Mouse (Mus musculus) kidney, embryonic 14.5 days (tissue): ENCODE measurements at regions not wholly inside any gene's neighbourhood (a gene's known extent, or its start where the extent isn't known, plus 50 kb on each side); places are given as distances from the start of the nearest gene placed in this dataset.

Experiments
- ATAC-seq: fragments of 200-750 bp; cut with Nextera tagmentation; 2 replicates; pipeline ENCODE4 v1.8.0; 2017; ENCODE audit warnings: moderate number of reproducible peaks, mild to moderate bottlenecking, moderate TSS enrichment, moderate library complexity; ENCODE audit not compliant: low FRiP score, low TSS enrichment
- H3K27ac ChIP-seq: fragments of 300-500 bp; sonication (generic); 2 replicates; pipeline ENCODE4 v1.5.1; 2014; ENCODE audit warnings: low read depth, mild to moderate bottlenecking, low read length, moderate library complexity, mixed read lengths
- H3K27me3 ChIP-seq: fragments of 300-500 bp; sonication (generic); 2 replicates; pipeline ENCODE4 v1.6.1; 2014; ENCODE audit warnings: mild to moderate bottlenecking, low read length; ENCODE audit not compliant: control insufficient read depth, insufficient read depth
- H3K36me3 ChIP-seq: fragments of 300-500 bp; sonication (generic); 2 replicates; pipeline ENCODE4 v1.6.1; 2014; ENCODE audit warnings: low read length, mixed read lengths; ENCODE audit not compliant: control insufficient read depth, insufficient read depth
- H3K4me1 ChIP-seq: fragments of 300-500 bp; sonication (generic); 2 replicates; pipeline ENCODE4 v1.6.1; 2014; ENCODE audit warnings: low read length, mixed read lengths; ENCODE audit not compliant: control insufficient read depth, insufficient read depth
- H3K4me2 ChIP-seq: fragments of 300-500 bp; sonication (generic); replicated peaks from 2 replicates; pipeline ENCODE4 v1.6.1; 2014; ENCODE audit warnings: low read depth, mild to moderate bottlenecking, low read length
- H3K4me3 ChIP-seq: fragments of 300-500 bp; sonication (generic); 2 replicates; pipeline ENCODE4 v1.5.1; 2014; ENCODE audit warnings: mild to moderate bottlenecking, low read length
- H3K9ac ChIP-seq: fragments of 300-500 bp; sonication (generic); 2 replicates; pipeline ENCODE4 v1.6.1; 2014; ENCODE audit warnings: low read depth, mild to moderate bottlenecking, low read length, moderate library complexity
- H3K9me3 ChIP-seq: fragments of 300-500 bp; sonication (generic); 2 replicates; pipeline ENCODE4 v1.6.1; 2016; ENCODE audit warnings: low read length; ENCODE audit not compliant: control insufficient read depth
- WGBS: fragments of 180-500 bp; shearing (Covaris S2); extraction: QIAGEN DNeasy Blood & Tissue Kit; methylation state at CpG from one replicate; pipeline ENCODE4 v1.1.7; 2014; 5-methylcytosine and 5-hydroxymethylcytosine counted together

GRCm38 (mm10) chr7:68975956-68976355 lies 226.9 kb upstream of the Arrdc4 start:
- Histone ChIP-seq H3K9me3 (no peaks in the 10 kb centered on the region), H3K9ac (no peak overlapping the region), H3K27me3 (no peaks in the 10 kb centered on the region), H3K4me1 (peaks cover 10% of the 10 kb centered on the region), H3K36me3 (no peaks in the 10 kb centered on the region), H3K27ac (no peak overlapping the region; the same call in 1 of the 2 replicates), H3K4me2 (no peak overlapping the region), H3K4me3 (no peak overlapping the region)
- 31% methylated on average over 5 of the region's 5 CpGs for whole genome bisulfite sequencing
- ATAC-seq, result no peak

- H3K4me3 ChIP-seq, result no peak overlapping the region
- no peak overlapping the region for H3K9ac ChIP-seq
- H3K27me3 ChIP-seq, result no peaks in the 10 kb centered on the region
- no peaks in the 10 kb centered on the region for H3K9me3 ChIP-seq
- no peaks in the 10 kb centered on the region for H3K36me3 ChIP-seq
- H3K4me2 ChIP-seq, result no peak overlapping the region
- ATAC-seq, result no peak
- no peak overlapping the region for H3K27ac ChIP-seq
- H3K4me1 ChIP-seq, result peaks cover 9% of the 10 kb centered on the region
- WGBS, result 53% methylated on average over 2 of the region's 2 CpGs
Observed at GRCm38 (mm10) chr7:68975580-68975894, 226.5 kb upstream of the Arrdc4 start.

GRCm38 (mm10) chr7:68974761-68975579 lies 225.9 kb upstream of the Arrdc4 start:
- Histone ChIP-seq H3K9ac (no peak overlapping the region), H3K27me3 (no peaks in the 10 kb centered on the region), H3K4me2 (no peak overlapping the region), H3K4me3 (no peak overlapping the region), H3K36me3 (no peaks in the 10 kb centered on the region), H3K27ac (no peak overlapping the region), H3K4me1 (peaks cover 3% of the 10 kb centered on the region), H3K9me3 (no peaks in the 10 kb centered on the region)
- ATAC-seq, result no peak
- 68% methylated on average over 8 of the region's 8 CpGs for WGBS

DNA sequence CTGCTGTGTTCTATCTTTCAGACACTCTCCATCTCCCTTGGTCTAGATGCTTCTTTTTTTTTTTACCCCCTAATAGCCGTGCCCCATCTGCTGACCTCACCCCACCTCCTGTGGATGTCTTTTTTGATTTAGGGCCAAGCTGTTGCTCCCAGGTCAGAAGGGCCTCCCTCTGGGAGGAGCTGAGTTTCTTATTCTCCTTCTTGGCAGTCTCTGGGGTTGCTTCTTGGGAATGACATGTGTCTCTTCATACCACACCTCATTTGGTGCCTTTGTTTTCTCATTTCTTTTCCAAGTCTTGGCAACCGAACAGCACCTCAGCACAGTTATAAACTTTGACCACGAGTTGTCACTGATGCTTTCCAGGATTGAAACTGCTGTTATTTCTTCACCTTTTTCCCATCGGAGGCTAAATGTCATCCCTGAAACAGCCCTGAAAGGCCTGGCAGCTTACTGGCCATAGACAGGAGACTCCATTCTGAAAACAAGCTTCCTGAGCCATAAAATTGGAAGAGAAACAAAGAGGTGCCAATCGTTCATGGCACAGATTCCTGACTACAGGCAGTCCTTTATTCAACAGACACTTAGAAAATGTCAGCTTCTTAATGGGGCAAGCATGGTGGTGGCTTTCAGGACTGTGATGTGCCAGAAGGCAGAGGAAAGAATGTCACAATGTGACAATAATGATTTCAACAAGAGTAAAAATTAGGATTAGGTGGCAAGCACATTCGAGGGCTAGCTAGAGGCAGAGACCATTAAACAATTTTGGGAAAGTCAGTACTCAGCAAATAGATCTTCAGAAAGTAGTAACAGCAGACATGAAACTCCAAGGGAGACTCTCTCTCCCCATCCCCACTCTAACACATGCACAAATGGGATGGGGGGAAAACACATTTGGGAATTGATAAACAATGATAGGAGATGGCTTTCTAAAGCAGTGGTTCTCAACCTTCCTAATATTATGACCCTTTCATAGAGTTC lies 197.1 kb upstream of the Arrdc4 start:
- Histone ChIP-seq H3K4me3 (no peak overlapping the region), H3K9ac (no peak overlapping the region), H3K27ac (no peak overlapping the region), H3K9me3 (no peaks in the 10 kb centered on the region), H3K36me3 (no peaks in the 10 kb centered on the region), H3K27me3 (no peaks in the 10 kb centered on the region), H3K4me2 (no peak overlapping the region), H3K4me1 (no peaks in the 10 kb centered on the region)
- no peak for ATAC-seq
- whole genome bisulfite sequencing, result 18% methylated on average over 6 of the region's 6 CpGs

DNA sequence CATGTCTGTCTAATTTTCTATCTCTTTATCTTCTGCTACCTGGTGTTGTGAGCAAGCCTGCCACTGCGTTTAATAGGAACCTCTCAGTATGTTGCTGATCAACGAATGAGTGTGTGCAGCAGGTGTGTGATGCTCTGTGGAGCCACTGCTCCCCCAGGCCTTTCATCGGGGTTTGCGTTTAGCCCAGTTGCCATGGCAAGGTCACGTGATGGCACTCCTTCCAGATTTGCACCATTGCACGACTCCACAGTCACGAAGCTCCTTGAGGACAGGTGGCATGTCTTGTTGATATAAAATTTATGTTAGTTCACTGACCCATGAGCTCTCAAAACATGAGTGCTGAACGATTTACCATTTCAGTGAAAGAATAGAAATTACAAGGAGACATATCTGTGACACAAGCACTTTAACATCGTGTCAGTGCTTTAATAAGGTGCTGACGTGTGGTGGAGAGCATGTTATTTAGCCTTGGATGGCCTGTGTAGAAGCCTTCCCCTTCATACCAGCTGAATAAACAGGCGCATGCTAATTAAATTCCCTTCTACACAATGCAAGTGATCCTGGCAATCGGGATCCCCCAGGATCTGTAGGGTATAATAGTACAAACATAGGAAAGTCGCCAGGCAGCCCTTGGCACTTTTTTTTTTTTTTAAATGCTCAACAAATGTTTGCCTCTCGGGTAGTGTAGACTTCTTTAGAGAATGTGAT lies 181.7 kb upstream of the Arrdc4 start:
- H3K9me3 ChIP-seq, result no peaks in the 10 kb centered on the region
- H3K4me3 ChIP-seq, result no peak overlapping the region
- no peak overlapping the region for H3K27ac ChIP-seq
- H3K36me3 ChIP-seq, result no peaks in the 10 kb centered on the region
- no peaks in the 10 kb centered on the region for H3K4me1 ChIP-seq
- H3K9ac ChIP-seq, result no peak overlapping the region
- no peaks in the 10 kb centered on the region for H3K27me3 ChIP-seq
- H3K4me2 ChIP-seq, result no peak overlapping the region
- 22% methylated on average over 14 of the region's 14 CpGs for WGBS
- ATAC-seq, result peak; percentile 95

- H3K4me2 ChIP-seq, result no peak overlapping the region
- no peaks in the 10 kb centered on the region for H3K9me3 ChIP-seq
- WGBS, result 89% methylated on average over 4 of the region's 4 CpGs
- no peaks in the 10 kb centered on the region for H3K27me3 ChIP-seq
- no peak for ATAC-seq
- H3K4me1 ChIP-seq, result no peaks in the 10 kb centered on the region
- H3K4me3 ChIP-seq, result no peak overlapping the region
- H3K27ac ChIP-seq, result no peak overlapping the region
- H3K36me3 ChIP-seq, result no peaks in the 10 kb centered on the region
- H3K9ac ChIP-seq, result no peak overlapping the region
Observed at GRCm38 (mm10) chr7:68929669-68930068, 180.6 kb upstream of the Arrdc4 start.

DNA sequence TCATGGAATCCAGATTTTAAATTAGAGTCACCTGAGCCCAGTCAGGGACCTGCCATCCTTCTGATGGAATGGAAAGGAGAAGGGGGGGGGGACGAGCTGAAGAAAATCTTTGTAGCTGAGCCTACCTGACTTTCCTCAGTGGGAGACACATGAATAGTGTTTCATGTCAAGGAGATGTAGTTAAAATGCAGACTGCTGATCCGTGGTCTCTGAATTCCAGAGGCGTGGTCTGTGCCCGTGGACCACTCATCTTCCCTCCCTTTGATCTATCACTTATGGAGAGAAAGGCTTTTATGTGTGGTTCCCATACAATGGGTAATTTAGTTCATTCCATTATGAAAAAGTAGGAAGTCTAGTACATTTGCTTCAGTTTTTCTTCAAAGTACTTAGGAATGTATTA lies 176.6 kb upstream of the Arrdc4 start:
- Histone ChIP-seq H3K27me3 (no peaks in the 10 kb centered on the region), H3K27ac (no peak overlapping the region), H3K36me3 (no peaks in the 10 kb centered on the region), H3K4me1 (no peaks in the 10 kb centered on the region), H3K9ac (no peak overlapping the region), H3K4me2 (no peak overlapping the region), H3K4me3 (no peak overlapping the region), H3K9me3 (no peaks in the 10 kb centered on the region)
- 29% methylated on average over 4 of the region's 4 CpGs for WGBS
- no peak; the same call in 1 of the 2 replicates for ATAC-seq

GRCm38 (mm10) chr7:68918632-68919435 lies 169.8 kb upstream of the Arrdc4 start:
- Histone ChIP-seq H3K27me3 (no peaks in the 10 kb centered on the region), H3K4me1 (peaks cover 12% of the 10 kb centered on the region; the same call in 1 of the 2 replicates), H3K4me3 (no peak overlapping the region), H3K9ac (no peak overlapping the region), H3K4me2 (no peak overlapping the region), H3K36me3 (no peaks in the 10 kb centered on the region), H3K27ac (peak overlapping the region; percentile 62; the same call in 1 of the 2 replicates), H3K9me3 (no peaks in the 10 kb centered on the region)
- 21% methylated on average over 9 of the region's 9 CpGs for WGBS
- peak; percentile 86 for ATAC-seq
